Mouse (Mus musculus): Measurements from ENCODE around the gene Tuba1a.

The Tuba1a gene

DNA sequence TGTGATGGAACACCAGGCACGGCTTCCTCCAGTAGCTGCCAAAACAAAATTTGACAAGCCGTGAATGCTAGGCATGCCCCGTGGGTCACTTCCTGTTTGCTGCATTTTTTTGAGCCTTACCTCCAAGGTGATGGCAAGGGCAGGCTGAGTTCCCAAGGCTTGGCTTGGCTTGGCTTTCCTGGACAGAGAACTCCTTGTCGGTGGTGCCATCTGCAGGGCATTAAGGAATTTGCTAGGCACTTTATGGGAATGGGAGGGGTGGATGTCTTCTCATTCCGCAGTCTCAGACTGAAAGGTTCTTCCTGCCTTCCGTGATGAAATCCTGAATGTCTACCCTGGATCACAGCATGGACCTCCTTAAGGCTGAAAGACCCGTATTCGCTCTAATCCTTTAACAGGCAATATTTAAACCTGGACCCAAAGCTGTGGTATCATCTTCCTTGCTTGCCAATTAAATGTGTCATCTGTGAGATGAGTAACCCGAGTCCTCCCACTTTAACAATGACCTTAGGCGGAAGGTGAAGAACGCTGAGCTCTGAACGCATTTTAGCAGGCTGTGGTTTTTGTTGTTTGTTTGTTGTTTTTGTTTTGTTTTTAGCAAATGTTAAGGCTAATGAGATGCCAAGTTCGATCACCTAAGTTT, 24.8 kb downstream of the Tuba1a start:
- in situ Hi-C loops (cut with MboI, MseI): no loop called here

DNA sequence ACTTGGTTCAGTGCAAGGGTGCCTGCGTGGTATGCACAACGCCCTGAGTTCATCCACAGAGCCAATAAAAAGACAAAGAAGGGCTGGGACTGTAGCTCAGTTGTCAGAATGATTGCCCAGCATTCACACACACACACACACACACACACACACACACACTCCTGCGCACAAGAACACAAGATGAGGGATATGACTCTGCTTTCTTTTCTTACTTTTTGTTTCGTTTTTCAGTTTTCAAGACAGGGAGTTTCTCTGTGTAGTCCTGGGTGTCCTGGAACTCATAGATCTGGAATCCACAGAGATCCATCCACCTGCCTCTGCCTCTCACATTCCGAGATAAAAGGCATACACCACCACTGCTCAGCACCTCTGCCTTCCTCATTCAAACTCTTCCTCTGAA, 25.9 kb downstream of the Tuba1a start:
- in situ Hi-C loops (cut with MboI, MseI): no loop called here

DNA sequence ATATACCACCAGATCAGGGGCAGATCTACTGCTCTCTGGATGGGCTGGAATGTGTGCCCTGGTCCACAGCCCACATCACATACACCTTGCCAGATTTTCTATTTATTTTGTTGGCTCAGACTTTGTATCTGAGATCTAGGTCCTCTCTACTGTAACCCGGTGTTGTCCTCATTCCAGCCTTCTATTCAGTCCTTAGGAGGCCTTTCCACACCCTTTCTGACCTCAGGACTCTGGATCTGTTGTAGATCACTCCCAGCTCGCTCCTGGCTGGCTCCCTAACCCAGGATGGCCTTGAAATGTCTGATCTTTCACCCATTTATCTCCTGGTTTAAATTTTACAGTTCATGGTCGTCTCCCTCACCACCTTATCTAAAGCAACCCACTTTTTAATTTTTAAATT, 28.8 kb downstream of the Tuba1a start:
- in situ Hi-C loops (cut with MboI, MseI): no loop called here

DNA sequence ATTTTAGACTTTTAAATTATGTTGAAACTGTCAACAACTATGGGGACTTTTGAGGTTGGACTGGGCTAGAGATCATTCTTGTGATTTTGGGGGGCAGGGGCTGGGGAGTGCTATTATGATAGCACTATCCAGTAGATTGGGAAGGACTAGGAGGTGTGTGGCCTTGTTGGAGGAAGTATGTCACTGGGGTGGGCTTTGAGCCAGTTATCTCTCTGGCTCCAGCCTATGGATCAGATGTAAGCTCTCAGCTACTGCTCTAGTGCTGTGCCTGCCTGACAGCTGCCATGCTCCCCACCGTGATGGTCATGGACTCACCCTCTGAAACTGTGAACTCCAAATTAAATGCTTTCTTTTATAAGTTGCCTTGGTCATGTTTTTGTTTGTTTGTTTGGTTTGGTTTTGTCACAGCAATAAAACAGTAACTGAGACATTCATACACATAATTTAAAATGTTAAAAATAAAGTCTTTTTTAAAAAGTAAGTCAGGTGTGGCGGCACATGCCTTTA, 30.4 kb downstream of the Tuba1a start:
- in situ Hi-C loops (cut with MboI, MseI): no loop called here

DNA sequence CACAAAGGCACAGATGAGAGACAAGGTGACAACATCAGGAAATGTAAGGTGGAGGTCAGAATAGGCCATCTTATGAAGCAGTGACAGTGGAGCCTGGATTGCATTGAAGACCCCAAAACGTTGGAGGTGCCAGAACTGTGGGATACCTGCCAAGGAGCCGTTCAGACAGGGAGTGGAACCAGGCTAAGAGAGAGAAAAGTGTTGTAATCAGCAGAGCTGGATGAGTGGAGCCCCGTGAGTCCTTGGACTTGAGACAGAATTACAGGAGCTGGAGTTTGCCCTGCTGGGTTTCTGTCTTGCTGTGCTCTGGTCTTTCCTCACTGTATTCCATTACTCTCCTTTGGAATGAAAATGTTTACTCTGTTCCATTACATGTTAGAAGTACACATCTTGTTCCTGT, 30.9 kb downstream of the Tuba1a start:
- in situ Hi-C loops (cut with MboI, MseI): no loop called here

DNA sequence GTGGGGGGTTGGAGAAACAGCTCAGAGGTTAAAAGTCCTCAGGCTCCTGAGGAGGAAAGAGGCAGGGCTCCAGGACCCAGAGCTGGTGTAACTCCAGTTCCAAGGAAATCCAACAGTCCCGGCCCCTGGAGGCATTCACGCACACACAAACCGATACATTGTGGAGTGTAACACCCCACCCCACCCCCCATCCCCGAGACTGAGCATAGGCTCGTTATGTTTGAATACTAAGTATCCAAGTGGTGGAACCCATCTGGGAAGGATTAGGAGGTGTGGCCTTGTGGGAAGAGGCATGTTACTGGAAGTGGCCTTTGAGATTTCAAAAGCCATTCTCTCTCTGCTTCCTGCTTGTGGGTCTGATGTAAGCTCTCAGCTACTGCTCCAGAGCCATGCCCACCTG, 32.0 kb downstream of the Tuba1a start:
- in situ Hi-C loops (cut with MboI, MseI): no loop called here

DNA sequence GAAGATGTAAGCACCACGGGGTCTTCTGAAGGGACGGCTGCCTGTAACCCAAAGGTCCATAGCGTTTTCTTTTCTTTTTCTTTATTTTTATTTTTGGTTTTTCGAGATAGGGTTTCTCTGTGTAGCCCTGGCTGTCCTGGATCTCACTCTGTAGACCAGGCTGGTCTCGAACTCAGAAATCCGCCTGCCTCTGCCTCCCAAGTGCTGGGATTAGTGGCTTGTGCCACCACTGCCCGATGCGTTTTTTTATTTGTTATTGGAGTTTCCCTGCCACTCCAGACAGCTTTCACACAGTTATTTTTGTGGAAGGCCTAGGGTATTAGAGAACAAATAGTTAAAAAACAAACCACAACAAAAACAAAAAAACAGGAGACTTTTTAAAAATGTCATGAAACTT, 35.0 kb downstream of the Tuba1a start:
- in situ Hi-C loops (cut with MboI, MseI): loop anchor here (5.0 kb wide), 1 partner anchor 86 kb away; the partner anchor contains the start of gene Prkag1

DNA sequence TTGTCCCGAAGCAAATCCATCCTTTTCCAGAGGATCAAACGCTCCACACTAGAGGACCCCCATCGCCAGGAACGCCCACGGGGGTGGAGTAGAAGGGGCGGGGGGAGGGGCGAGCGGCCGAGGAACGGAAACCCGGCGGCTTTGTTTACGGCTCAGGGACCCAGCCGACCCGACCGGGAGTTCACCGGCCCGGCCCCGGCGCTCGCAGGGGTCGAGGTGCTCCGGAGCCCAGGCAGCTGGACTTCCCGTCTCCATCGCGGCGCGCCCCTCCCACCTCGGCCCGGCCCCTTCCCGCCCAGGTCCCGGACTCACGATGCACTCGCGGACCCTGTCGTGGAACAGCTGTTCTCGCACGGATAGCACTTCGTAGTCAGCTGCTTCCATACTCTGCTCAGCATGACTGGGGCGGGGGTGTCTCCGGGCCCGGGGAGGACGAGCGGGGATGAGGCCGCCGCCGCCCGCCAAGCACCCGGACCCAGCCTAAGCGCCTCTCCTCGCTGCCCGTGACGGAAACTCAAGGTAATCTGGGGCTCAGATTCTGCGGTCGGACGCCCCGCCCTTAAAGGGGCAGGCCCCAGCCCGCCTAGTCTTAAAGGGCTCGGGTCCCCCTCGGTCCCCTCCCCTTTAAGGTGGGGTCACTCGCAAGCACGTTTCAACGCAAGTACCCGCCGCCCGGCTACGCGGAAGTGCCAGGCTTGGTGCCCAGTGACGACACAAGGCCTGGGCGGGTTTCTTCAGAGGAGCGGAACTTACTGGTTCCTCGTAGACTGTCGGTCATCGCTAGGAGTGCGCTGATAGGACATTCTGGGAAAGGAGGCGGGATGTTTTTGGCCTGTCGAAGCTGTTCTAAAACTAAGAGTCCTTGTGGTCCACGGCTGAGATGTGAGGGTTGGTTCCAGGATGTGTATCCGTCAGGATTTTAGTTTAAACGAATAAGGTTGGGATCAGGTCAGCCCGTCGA, 35.7 kb downstream of the Tuba1a start, which contains the start of gene Lmbr1l:
TSS of gene Lmbr1l (minus strand) at position 694 of the 961 bp plus-strand sequence.
- in situ Hi-C loops (cut with MboI, MseI): loop anchor here (5.0 kb wide), 1 partner anchor 86 kb away; the partner anchor contains the start of gene Prkag1

GRCm38 (mm10) chr15:98917091-98917490, 36.4 kb downstream of the Tuba1a start:
- in situ Hi-C loops (cut with MboI, MseI): loop anchor here (5.0 kb wide), 1 partner anchor 85 kb away; the partner anchor contains the start of gene Prkag1

- in situ Hi-C loops (cut with MboI, MseI): loop anchor here (5.0 kb wide), 1 partner anchor 84 kb away; the partner anchor contains the start of gene Prkag1
Observed at GRCm38 (mm10) chr15:98916016-98916415, 37.5 kb downstream of the Tuba1a start.

- in situ Hi-C loops (cut with MboI, MseI): loop anchor here (5.0 kb wide), 1 partner anchor 83 kb away; the partner anchor contains the start of gene Prkag1
Observed at GRCm38 (mm10) chr15:98914903-98915302, 38.6 kb downstream of the Tuba1a start.

- in situ Hi-C loops (cut with MboI, MseI): loop anchor here (5.0 kb wide), 1 partner anchor 98 kb away; no protein-coding TSS in a partner anchor
Observed at GRCm38 (mm10) chr15:98904692-98905091, 48.8 kb downstream of the Tuba1a start.

- in situ Hi-C loops (cut with MboI, MseI): loop anchor here (5.0 kb wide), 1 partner anchor 100 kb away; no protein-coding TSS in a partner anchor
Observed at GRCm38 (mm10) chr15:98902600-98902999, 50.9 kb downstream of the Tuba1a start.

DNA sequence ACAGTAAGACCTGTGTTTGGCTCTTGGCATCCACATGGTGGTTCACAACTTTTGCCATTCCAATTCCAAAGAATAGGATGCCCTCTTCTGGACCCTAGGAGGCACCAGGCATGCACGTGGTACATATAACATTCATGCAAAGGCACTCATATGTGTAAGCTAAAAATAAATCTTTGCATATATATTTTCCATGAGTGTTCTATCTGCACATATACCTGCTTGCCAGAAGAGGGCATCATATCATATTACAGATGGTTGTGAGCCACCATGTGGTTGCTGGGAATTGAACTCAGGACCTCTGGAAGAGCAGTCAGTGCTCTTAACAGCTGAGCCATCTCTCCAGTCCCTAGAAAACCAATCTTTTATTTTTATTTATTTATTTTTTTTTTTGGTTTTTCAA, 52.0 kb downstream of the Tuba1a start:
- in situ Hi-C loops (cut with MboI, MseI): loop anchor here (5.0 kb wide), 1 partner anchor 101 kb away; no protein-coding TSS in a partner anchor
